Mouse (Mus musculus): ENCODE data around the gene Mpp3. TPM values are rescaled to one million over a fixed set of nuclear protein-coding genes. Genes with fewer than 3 reads are reported as not detected.
"Not testable (repeated sequence)": the region's sequence is repeated elsewhere in the genome, so short reads cannot be mapped to it uniquely, and the experiment has no call there.

Gene Mpp3
- total RNA-seq, 2 experiments from 2014 or later, result 15.7 to 24.5 TPM

- no peak for DNase-seq (ENCODE audit: low spot score)
These were observed 15.1 kb downstream of the Mpp3 start for GRCm38 (mm10) chr11:102013201-102013600.

DNA sequence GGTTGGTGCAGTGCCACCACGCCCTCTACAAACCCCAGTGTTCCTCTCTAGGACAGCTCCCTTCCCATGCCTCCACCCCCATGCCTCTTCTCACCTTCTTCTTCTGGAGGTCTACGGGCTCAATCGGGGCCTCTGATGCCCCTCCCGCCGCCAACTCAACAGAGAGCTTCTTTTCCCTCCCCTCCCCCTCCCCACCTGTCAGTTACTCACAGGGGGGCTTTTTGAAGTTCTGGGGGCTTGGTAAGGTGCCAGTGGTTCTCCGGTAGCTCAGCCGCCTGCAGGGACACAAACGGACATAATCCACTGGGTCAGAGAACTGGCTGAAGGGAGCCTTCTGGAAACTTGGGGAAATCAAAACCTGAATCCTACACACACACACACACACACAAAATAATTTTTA lies 16.8 kb downstream of the Mpp3 start:
- no peak for DNase-seq (ENCODE audit: low spot score)

DNA sequence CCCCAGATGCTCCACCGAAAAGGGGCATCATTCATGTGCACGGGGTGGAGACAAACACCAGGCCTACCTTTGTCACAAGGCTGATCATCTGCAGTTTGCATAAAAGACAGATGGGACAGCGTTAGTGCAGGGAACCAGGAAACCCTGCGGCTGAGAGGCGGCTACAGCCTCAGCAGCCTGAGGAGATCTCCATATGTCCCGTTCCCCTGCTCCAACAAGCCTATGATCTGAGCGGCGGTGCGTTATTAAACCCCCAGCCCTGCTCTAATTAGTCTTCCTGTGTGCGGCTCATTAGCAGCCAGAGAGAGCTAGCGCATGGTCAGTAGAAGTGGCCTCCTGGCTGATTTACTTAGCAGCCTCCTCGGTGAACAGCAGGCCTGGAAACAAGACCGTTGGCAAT lies 18.1 kb downstream of the Mpp3 start:
- no peak for DNase-seq (ENCODE audit: low spot score)

GRCm38 (mm10) chr11:102008954-102009637 lies 19.2 kb downstream of the Mpp3 start:
- no peak for DNase-seq (ENCODE audit: low spot score)

GRCm38 (mm10) chr11:102008372-102008771 lies 19.9 kb downstream of the Mpp3 start:
- DNase-seq (ENCODE audit: low spot score), result no peak

DNA sequence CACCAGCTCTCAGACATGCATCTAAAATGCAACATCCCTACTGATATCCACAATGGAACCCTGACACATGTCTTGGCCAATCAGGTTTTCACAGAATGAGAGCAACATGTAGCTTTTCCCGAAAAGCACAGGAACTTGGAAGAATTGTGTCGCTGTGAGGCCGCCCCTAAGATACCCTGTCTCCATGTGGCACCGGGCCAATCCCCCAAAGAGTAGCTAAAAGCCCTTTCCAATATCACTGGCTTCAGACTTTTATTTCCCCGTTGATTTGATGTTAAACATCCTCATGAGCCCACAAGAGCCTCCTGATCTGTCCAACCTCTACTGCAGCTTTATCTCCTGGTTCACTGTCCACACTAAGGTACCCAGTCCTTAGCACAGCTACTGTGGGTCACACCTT lies 21.6 kb downstream of the Mpp3 start:
- DNase-seq (ENCODE audit: low spot score), result no peak

DNA sequence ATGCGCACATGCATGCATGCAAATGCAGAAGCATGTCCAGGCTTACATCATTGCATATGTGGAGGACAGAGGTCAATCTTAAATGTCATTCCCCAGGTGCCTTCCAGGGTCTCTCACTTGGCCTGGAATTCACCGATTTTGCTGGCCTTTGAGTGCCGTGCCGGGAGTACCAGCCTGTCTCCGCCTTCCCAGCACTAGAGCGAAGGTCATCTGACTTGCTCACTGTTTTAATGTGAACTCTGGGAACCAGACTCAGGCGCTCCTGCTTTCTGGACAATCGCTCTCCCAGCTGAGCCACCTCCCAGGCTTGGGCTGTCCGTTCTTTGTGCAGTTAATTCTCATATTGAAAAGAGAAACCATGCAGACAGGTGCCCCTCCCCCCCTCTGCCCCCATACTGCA lies 22.0 kb downstream of the Mpp3 start:
- DNase-seq (ENCODE audit: low spot score), result no peak

DNA sequence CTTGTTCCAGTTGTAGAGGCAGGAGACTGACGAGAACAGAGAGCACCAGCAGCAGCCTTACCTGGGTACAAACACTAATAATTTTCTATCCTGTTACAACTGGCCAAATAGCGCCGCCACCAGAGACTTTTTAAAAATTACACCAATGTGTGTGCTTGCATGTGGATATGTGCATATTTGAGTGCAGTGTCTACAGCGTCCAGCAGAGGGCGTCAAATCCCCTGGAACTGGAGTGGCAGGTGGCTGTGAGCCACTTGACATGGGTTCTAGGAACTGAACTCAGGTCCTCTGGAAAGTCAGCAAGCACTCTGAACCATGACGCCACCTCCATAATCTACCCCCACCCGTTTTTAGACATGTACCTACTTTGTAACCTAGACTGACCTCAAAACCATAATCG lies 24.0 kb downstream of the Mpp3 start:
- DNase-seq (ENCODE audit: low spot score), result no peak

- DNase-seq (ENCODE audit: low spot score), result peak; percentile 56
These were observed 28.8 kb downstream of the Mpp3 start for GRCm38 (mm10) chr11:101999466-101999865.

DNA sequence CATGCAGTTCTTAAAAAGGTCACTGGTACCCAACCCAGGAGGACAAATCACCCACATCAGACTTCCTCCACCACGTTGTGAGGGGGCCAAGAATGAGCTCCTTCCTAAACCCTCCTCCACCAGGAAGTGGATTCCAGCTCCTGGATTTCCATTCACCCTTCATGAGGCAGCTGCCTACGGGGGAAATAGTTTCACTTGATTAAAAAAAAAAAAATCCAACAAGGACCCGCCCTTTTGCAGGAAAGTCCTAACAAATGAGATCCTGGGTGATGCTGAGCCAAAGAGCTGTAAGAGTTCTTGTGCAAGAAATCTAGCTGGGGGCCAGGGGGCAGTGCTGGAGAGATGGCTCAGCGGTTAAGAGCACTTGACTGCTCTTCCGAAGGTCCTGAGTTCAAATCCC lies 30.0 kb downstream of the Mpp3 start:
- DNase-seq (ENCODE audit: low spot score), result peak; percentile 26

DNA sequence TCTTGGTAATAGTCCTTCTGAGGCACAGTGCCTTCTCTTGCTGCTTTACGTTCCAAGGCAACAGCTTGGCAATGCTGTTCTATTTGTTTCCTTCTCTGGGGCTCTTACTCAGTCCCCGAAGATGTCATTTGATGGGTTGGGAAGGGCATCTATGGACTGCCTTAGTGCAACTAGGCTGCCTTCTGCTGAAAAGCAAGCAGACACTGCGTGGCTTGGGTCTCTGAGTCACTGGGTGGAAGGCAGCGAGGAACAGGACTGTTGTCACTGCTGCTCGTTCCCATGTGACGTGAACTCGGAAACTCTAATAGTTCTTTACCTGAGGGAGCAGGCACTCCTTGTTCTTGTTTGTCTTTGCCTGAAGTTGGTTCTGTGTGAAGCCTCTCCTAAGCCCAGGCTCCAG lies 32.3 kb downstream of the Mpp3 start:
- no peak for DNase-seq (ENCODE audit: low spot score)

DNA sequence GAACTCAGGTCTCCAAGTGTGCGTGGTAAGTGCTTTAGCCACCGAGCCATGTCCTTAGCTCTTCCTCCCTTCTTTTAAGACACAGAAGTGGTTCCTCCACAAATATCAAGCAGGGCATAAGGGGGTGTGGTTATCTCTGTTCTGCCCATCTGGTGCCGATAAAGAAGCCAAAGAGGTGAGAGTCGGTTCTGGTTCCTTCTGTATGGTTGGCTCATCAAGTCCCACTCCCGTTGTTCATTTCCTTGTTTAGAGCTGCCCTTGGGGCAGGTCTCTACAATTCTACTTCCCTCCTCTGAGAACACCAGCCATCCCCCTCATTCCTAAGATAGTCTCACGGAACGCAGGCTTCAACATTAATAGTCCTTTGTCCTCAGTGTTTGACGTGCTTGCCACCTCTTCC lies 34.2 kb downstream of the Mpp3 start:
- no peak for DNase-seq (ENCODE audit: low spot score)

DNA sequence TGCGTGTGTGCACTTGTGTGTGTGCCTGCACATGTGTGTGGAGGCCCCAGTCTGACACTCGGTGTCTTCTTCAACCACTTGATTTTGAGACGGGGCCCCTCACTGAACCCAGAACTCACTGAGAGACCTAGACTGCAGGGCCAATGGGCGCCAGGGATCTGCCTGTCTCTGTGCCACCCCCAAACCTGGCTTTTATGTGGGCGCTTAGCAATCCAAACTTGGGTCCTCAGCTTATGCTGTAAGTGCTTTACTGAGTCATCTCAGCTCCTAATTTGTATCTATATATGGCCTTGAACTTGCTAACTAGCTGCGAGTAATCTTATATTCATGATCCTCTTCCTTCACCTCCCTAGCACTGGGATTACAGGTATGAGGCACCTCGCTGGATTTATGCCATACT lies 35.9 kb downstream of the Mpp3 start:
- no peak for DNase-seq (ENCODE audit: low spot score)

DNA sequence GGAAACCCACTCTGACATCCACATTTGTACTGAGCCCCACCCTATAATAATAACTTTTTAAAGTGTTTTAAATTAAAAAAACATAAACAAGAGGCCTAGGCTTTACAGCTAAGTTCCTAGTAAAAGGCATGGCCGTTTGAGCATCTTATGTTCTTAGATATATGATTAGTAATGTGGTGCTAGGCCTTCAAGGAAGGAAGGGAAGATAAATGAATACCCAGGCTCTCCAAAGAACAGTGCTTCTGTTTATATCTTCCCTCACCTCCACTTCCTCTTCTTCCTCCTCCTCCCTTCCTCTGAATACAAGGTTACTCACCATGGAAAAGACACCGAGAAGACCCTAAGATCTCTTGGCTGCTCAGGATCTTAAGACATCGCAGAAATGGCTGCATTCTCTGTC lies 36.4 kb downstream of the Mpp3 start:
- no peak for DNase-seq (ENCODE audit: low spot score)

DNA sequence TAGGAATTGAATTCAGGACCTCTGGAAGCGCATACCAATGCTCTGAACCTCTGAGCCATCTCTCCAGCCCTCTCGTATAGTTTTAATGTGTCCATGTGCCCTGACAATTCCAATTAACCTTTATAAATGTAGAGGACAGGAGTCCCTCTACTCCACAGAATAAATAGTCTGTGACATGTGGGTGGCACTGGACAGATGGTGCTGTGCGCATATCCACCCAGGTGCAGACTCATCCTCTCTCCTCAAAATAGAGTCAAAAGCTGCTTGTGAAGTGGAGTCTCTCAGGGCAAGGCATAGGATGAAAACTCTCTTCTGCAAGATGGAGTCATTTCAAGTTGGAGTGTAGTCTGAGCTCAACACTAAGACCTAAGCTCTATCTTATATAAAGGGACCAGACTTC lies 38.0 kb downstream of the Mpp3 start:
- no peak for DNase-seq (ENCODE audit: low spot score)

GRCm38 (mm10) chr11:101986913-101987312 lies 41.3 kb downstream of the Mpp3 start, which contains the start of gene Dusp3:
Gene Dusp3, minus strand, starts transcription at chr11:101987013.
- no peak for DNase-seq (ENCODE audit: low spot score)

GRCm38 (mm10) chr11:101985990-101986389 lies 42.3 kb downstream of the Mpp3 start:
- peak; percentile 92 for DNase-seq (ENCODE audit: low spot score)

DNA sequence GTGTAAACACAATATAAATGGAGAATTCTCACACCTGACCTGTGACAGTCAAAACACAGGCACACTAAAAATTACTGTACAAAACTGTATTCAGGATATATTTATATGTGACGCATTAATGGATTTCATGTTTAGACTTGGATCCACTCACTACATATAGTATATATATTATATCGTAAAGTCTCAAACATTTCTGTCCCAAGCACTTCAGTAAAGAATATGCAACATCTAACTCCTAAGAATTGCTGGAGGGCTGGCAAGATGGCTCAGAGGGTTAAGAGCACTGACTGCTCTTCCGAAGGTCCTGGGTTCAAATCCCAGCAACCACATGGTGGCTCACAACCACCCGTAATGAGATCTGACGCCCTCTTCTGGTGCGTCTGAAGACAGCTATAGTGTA lies 42.8 kb downstream of the Mpp3 start:
- DNase-seq (ENCODE audit: low spot score), result not testable (repeated sequence)

- peak; percentile 98 for DNase-seq (ENCODE audit: low spot score)
These were observed 43.9 kb downstream of the Mpp3 start, which contains the start of gene Cfap97d1 for GRCm38 (mm10) chr11:101984054-101985025. Gene Cfap97d1, plus strand, starts transcription at chr11:101984279.

GRCm38 (mm10) chr11:101983431-101983921 lies 44.8 kb downstream of the Mpp3 start:
- DNase-seq (ENCODE audit: low spot score), result no peak

DNA sequence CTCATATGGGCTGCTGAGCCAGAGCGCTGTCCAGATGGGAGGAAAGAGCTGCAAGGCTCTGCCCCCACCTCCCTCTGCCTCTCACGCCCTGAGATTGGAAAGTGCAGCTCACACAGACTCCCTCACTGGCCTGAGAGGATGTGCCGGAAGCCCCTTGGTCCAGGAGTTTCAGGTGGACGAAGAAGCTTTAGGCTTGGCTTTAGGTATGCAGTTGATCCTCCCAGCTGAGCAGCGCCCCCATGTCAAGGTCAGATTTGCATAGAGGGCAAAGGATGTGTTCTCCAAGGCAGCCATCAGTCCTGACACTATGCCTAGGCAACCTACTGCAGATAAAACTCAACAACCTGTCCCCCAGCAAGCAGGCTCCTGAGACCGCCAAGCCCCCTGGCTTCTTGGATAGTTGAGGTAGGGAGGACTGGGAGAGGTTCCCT lies 45.3 kb downstream of the Mpp3 start:
- DNase-seq (ENCODE audit: low spot score), result no peak

GRCm38 (mm10) chr11:101981850-101982249 lies 46.4 kb downstream of the Mpp3 start:
- DNase-seq (ENCODE audit: low spot score), result peak; percentile 75
